Mouse (Mus musculus) gastrocnemius, postnatal 10 days (tissue): ENCODE data around the gene Nup85. TPM values are rescaled to one million over a fixed set of nuclear protein-coding genes. Genes with fewer than 3 reads are reported as not detected.

Experiments
- DNase-seq: peaks from one replicate; pipeline ENCODE4 v3.0.0; 2021; ENCODE audit warnings: mixed read lengths
- total RNA-seq, 2 experiments: library from RNA; stranded (reverse); gene quantifications; 2 replicates each; pipeline ENCODE4 v1.2.3; 2021

Gene Nup85
- total RNA-seq, 2 experiments from 2014 or later, result 23.5 to 33.2 TPM

- no peak for DNase-seq
These were observed 18.8 kb downstream of the Nup85 start for GRCm38 (mm10) chr11:115582913-115583606.

GRCm38 (mm10) chr11:115584376-115585073, 20.3 kb downstream of the Nup85 start:
- DNase-seq, result no peak

- DNase-seq, result no peak
These were observed 21.4 kb downstream of the Nup85 start for GRCm38 (mm10) chr11:115585573-115586100.

GRCm38 (mm10) chr11:115586403-115586802, 22.2 kb downstream of the Nup85 start:
- no peak for DNase-seq

- no peak for DNase-seq
These were observed 23.8 kb downstream of the Nup85 start for GRCm38 (mm10) chr11:115587984-115588383.

- DNase-seq, result no peak
These were observed 26.4 kb downstream of the Nup85 start for GRCm38 (mm10) chr11:115590526-115591075.

- DNase-seq, result no peak
These were observed 31.0 kb downstream of the Nup85 start for GRCm38 (mm10) chr11:115595209-115595608.

- DNase-seq, result no peak
These were observed 34.1 kb downstream of the Nup85 start for GRCm38 (mm10) chr11:115598309-115598708.

- no peak for DNase-seq
These were observed 35.5 kb downstream of the Nup85 start for GRCm38 (mm10) chr11:115599722-115600121.

- DNase-seq, result no peak
These were observed 36.5 kb downstream of the Nup85 start for GRCm38 (mm10) chr11:115600743-115601142.

GRCm38 (mm10) chr11:115601174-115601573, 36.9 kb downstream of the Nup85 start:
- no peak for DNase-seq

- DNase-seq, result no peak
These were observed 38.9 kb downstream of the Nup85 start for GRCm38 (mm10) chr11:115603128-115603475.

- peak; percentile 95 for DNase-seq
These were observed 39.5 kb downstream of the Nup85 start, which contains the start of the genes Mrps7 and Gga3 for GRCm38 (mm10) chr11:115603476-115604303. Gene Mrps7 (plus strand): TSS chr11:115603925. Gene Gga3 (minus strand): TSS chr11:115604051.

- no peak for DNase-seq
These were observed 40.1 kb downstream of the Nup85 start for GRCm38 (mm10) chr11:115604304-115604696.

GRCm38 (mm10) chr11:115606733-115607132, 42.5 kb downstream of the Nup85 start:
- DNase-seq, result no peak

GRCm38 (mm10) chr11:115608421-115609399, 44.5 kb downstream of the Nup85 start:
- no peak for DNase-seq

- no peak for DNase-seq
These were observed 45.3 kb downstream of the Nup85 start for GRCm38 (mm10) chr11:115609576-115609975.

- no peak for DNase-seq
These were observed 46.9 kb downstream of the Nup85 start for GRCm38 (mm10) chr11:115611173-115611572.

- DNase-seq, result peak; percentile 90
These were observed 47.8 kb downstream of the Nup85 start for GRCm38 (mm10) chr11:115612059-115612409.

GRCm38 (mm10) chr11:115612410-115613137, 48.3 kb downstream of the Nup85 start, which contains the start of gene Mif4gd:
Gene Mif4gd (minus strand): TSS chr11:115612969.
- DNase-seq, result peak; percentile 89
